Mouse (Mus musculus) cortical plate, adult 2 months (tissue): Measurements from ENCODE around the gene Ptpn14.

Experiments used
- CTCF ChIP-seq: fragments of 200-500 bp; IDR thresholded peaks from 2 replicates; pipeline ENCODE4 v1.5.1; 2011; ENCODE audit warnings: mild to moderate bottlenecking, control low read depth, low read length; ENCODE audit not compliant: insufficient read depth; ENCODE audit errors: extremely low read depth
- POLR2A ChIP-seq: fragments of 200-500 bp; IDR thresholded peaks from 2 replicates; pipeline ENCODE4 v1.6.1; 2011; ENCODE audit warnings: mild to moderate bottlenecking, low read length, control low read depth; ENCODE audit not compliant: insufficient read depth; ENCODE audit errors: extremely low read depth

DNA sequence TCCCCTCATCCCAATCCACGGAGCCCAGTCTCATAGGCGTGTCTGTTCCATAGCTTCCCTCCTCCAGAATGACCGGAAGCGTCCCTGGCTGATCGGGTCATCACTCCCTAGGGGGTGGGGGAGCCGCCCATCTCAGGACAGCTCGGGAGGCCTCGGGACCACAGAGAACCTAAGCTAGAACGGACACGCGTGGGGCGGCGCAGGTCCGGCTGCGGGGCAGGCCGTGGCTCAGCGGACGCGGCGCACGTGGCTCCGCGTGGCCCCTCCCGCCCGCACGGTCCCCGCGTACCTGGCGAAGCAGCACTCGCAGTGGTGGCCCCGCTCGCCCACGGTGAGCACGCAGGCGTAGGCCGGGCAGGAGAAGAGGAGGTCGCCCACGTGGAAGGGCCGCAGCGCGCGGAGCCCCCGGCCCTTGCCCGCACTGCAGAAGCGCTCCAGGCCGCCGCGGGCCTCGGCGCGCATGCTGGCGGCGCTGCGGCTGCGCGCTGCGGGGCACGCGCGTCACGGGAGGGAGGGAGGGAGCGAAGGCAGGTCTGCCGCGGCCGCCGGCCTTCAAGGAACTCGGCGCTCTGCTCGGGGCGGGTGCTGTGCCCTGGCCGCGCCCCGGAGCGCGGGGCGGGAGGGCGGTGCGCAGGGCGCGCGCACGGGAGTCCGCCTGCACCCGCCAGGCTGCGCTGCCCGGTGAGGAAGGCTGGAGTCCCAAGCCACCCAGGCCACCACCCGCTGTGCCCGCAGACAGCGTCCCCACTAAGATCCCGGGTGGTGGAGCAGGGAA, 193.9 kb downstream of the Ptpn14 start, which contains the start of gene Smyd2:
- TF ChIP-seq CTCF, result no peak
- TF ChIP-seq POLR2A, result peak; percentile 32; the same call in 1 of the 2 replicates
